Mouse (Mus musculus) heart, embryonic 15.5 days (tissue): ENCODE measurements at regions not wholly inside any gene's neighbourhood (a gene's known extent, or its start where the extent isn't known, plus 50 kb on each side); places are given as distances from the start of the nearest gene placed in this dataset.

ENCODE experiments used
- ATAC-seq: fragments of 200-750 bp; cut with Nextera tagmentation; replicated peaks from 2 replicates; pipeline ENCODE4 v1.8.0; 2017; ENCODE audit warnings: low read depth, moderate TSS enrichment; ENCODE audit not compliant: insufficient number of reproducible peaks, insufficient read depth, low FRiP score
- H3K27ac ChIP-seq: fragments of 300-500 bp; sonication (generic); 2 replicates; pipeline ENCODE4 v1.5.1; 2015; ENCODE audit warnings: mild to moderate bottlenecking, inconsistent platforms
- H3K27me3 ChIP-seq: fragments of 300-500 bp; sonication (generic); 2 replicates; pipeline ENCODE4 v1.6.1; 2015; ENCODE audit warnings: inconsistent platforms
- H3K36me3 ChIP-seq: fragments of 300-500 bp; sonication (generic); 2 replicates; pipeline ENCODE4 v1.6.1; 2015; ENCODE audit warnings: mild to moderate bottlenecking, inconsistent platforms
- H3K4me1 ChIP-seq: fragments of 300-500 bp; sonication (generic); replicated peaks from 2 replicates; pipeline ENCODE4 v1.6.1; 2015; ENCODE audit warnings: inconsistent platforms
- H3K4me2 ChIP-seq: fragments of 300-500 bp; sonication (generic); 2 replicates; pipeline ENCODE4 v1.6.1; 2015; ENCODE audit warnings: inconsistent platforms, mild to moderate bottlenecking, moderate library complexity
- H3K4me3 ChIP-seq: fragments of 300-500 bp; sonication (generic); 2 replicates; pipeline ENCODE4 v1.5.1; 2015; ENCODE audit warnings: mild to moderate bottlenecking, inconsistent platforms
- H3K9ac ChIP-seq: fragments of 300-500 bp; sonication (generic); 2 replicates; pipeline ENCODE4 v1.6.1; 2015; ENCODE audit warnings: mild to moderate bottlenecking, inconsistent platforms
- H3K9me3 ChIP-seq: fragments of 300-500 bp; sonication (generic); replicated peaks from 2 replicates; pipeline ENCODE4 v1.6.1; 2016; ENCODE audit warnings: inconsistent platforms
- WGBS: fragments of 180-500 bp; shearing (Covaris S2); methylation state at CpG from one replicate; pipeline ENCODE4 v1.1.7; 2015; ENCODE audit warnings: mixed read lengths; 5-methylcytosine and 5-hydroxymethylcytosine counted together

DNA sequence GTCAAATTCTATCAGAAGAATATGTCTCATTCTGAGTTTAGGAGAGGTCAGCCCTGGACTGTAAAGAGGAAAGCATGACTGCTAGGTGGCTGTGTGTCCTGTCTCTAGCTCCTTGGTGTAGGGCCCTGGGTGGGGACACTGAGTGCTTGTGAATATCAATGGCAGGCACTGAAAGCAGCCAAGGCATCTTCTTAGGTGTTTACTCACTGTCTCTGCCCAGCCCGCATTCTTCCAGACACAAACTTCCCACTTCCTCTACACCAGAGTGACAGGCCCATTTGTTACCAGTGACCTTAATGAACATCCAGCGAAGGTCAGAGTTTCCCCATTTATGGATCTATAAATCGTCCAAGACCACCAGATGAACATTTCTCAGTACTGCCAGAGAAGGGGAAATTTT lies 823.1 kb downstream of the Efna5 start:
- Histone ChIP-seq H3K36me3 (no peaks in the 10 kb centered on the region), H3K9ac (no peak overlapping the region), H3K4me2 (no peak overlapping the region), H3K4me1 (no peaks in the 10 kb centered on the region), H3K4me3 (no peak overlapping the region), H3K9me3 (no peaks in the 10 kb centered on the region), H3K27ac (no peak overlapping the region), H3K27me3 (no peaks in the 10 kb centered on the region)
- 54% methylated on average over 3 of the region's 3 CpGs for WGBS
- no peak for ATAC-seq

DNA sequence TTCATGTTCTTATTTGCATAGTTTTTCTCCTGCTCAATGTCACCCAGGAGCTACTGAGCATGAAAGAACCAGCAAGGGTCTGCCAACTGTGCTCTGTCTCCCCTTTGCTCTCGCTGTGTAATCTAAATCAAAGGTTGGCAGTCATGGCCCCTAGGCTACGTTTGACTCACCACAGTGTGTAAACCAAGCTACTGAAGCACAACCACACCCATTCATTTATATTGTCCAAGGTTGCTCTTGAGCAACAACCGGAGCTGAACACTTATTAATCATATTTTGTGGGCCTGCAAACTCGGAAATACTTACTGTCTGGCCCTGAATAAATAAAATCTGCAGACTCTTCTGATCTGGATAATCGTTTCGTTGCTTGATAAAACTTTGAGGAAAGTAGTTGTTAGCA lies 826.3 kb downstream of the Efna5 start:
- WGBS, result 65% methylated on average over 6 of the region's 6 CpGs

DNA sequence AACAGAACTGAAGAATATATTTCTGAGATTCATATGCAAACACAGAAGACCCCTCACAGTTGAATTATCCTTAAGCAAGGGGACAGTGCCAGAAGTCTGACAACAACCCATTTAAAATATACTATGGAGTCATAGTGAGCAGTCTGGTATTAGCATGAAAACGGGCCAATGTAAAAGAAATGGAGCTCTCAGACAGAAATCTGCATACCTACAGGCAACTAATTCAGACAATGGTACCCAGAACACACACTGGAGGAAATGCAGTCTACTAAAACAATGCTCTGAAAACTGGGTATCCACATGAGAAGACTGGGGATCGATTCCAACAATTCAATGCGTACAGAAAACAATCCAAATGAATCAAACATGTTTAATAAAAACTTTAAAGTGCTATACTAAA lies 832.1 kb downstream of the Efna5 start:
- Histone ChIP-seq H3K27ac (no peak overlapping the region), H3K9me3 (no peaks in the 10 kb centered on the region), H3K9ac (no peak overlapping the region), H3K27me3 (no peaks in the 10 kb centered on the region), H3K4me3 (no peak overlapping the region), H3K4me1 (no peaks in the 10 kb centered on the region), H3K4me2 (no peak overlapping the region), H3K36me3 (no peaks in the 10 kb centered on the region)
- 82% methylated on average over 3 of the region's 3 CpGs for WGBS
- no peak for ATAC-seq

More for the DNA sequence above, 826.3 kb downstream of the Efna5 start:
- H3K27me3 ChIP-seq, result no peaks in the 10 kb centered on the region
- H3K27ac ChIP-seq, result no peak overlapping the region
- no peaks in the 10 kb centered on the region for H3K9me3 ChIP-seq
- H3K4me2 ChIP-seq, result no peak overlapping the region
- no peak overlapping the region for H3K9ac ChIP-seq
- H3K4me3 ChIP-seq, result no peak overlapping the region
- no peaks in the 10 kb centered on the region for H3K36me3 ChIP-seq
- no peak for ATAC-seq
- H3K4me1 ChIP-seq, result no peaks in the 10 kb centered on the region

DNA sequence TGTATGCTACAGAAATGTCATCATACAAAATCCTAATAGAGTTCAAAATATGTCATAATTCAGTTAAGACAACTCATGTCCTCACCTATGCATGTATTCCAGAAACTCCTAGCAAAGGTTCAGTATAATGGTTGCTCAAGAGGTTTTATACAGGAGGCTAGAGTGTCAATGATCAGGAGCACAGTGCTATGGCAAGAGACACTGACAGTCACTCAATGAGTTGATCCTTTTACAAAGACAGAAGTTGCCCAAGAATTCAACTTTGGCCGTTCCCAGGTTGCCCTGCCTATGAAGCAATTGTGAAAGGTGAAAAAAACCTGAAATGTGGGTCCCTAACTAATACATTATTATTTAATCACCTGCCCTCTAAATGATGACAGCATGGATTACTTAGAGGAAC lies 850.5 kb downstream of the Efna5 start:
- H3K36me3 ChIP-seq, result no peaks in the 10 kb centered on the region
- H3K4me2 ChIP-seq, result no peak overlapping the region
- no peak for ATAC-seq
- H3K27ac ChIP-seq, result no peak overlapping the region
- no peaks in the 10 kb centered on the region for H3K9me3 ChIP-seq
- WGBS, result 78% methylated on average over 1 of the region's 1 CpGs
- H3K9ac ChIP-seq, result no peak overlapping the region
- H3K4me1 ChIP-seq, result no peaks in the 10 kb centered on the region
- H3K27me3 ChIP-seq, result no peaks in the 10 kb centered on the region
- no peak overlapping the region for H3K4me3 ChIP-seq
